7 mouse cellular contexts compared by ENCODE assay signal in genomic region chr9:108002778-108003530, GRCm38 (mm10). TPM values are rescaled to one million over a fixed set of nuclear protein-coding genes. Genes with fewer than 3 reads are reported as not detected.
DNase-seq lines count a peak whose midpoint lies in the region; ATAC-seq and TF ChIP-seq lines count a peak whose summit lies in the region.

No protein-coding gene starts in this region.

- no peak for TF ChIP-seq POLR2A in myocyte (IDR thresholded peaks at IDR 0.05; ENCODE audit: insufficient read length, low read depth)

- H3K9ac ChIP-seq in lung, embryonic 15.5 days = peak overlapping the region; percentile 98
- H3K9ac ChIP-seq in limb, embryonic 13.5 days = peak overlapping the region; percentile 93

- H3K27ac ChIP-seq in lung, embryonic 15.5 days = peak overlapping the region; percentile 91
- H3K27ac ChIP-seq in limb, embryonic 13.5 days = peak overlapping the region; percentile 90

- intact Hi-C loops in left cerebral cortex, postnatal 14 days (cut with DNase I) = no loop called here

- peaks cover 49% of the 10 kb centered on the region for H3K79me2 ChIP-seq in myocyte (ENCODE audit: control insufficient read depth, insufficient read depth)

- peaks cover 11% of the 10 kb centered on the region for H3K4me1 ChIP-seq in lung, embryonic 15.5 days
- peaks cover 24% of the 10 kb centered on the region for H3K4me1 ChIP-seq in limb, embryonic 13.5 days

- H3K36me3 ChIP-seq in lung, embryonic 15.5 days = no peaks in the 10 kb centered on the region; the same call in 1 of the 2 replicates
- no peaks in the 10 kb centered on the region for H3K36me3 ChIP-seq in limb, embryonic 13.5 days
- H3K36me3 ChIP-seq in myocyte (ENCODE audit: control insufficient read depth, insufficient read depth) = no peaks in the 10 kb centered on the region

- no peak for DNase-seq in lung, postnatal 25 days (ENCODE audit: low spot score)
- peak; percentile 44 for DNase-seq in adipocyte (ENCODE audit: low spot score)
- DNase-seq in left cerebral cortex, postnatal 14 days (ENCODE audit: low spot score in 2 of 2) = no peak

- H3ac ChIP-seq in myocyte (ENCODE audit: control insufficient read depth, insufficient read length) = peak overlapping the region; percentile 62

- H3K27me3 ChIP-seq in lung, embryonic 15.5 days = no peaks in the 10 kb centered on the region
- H3K27me3 ChIP-seq in limb, embryonic 13.5 days = no peaks in the 10 kb centered on the region
- H3K27me3 ChIP-seq in myocyte (ENCODE audit: control insufficient read depth, insufficient read depth, insufficient read length) = peaks cover 18% of the 10 kb centered on the region

- no peak; the same call in none of the 2 replicates for ATAC-seq in lung, embryonic 15.5 days (ENCODE audit: borderline replicate concordance, extremely low read depth, low FRiP score, low TSS enrichment)
- peak; percentile 18; the same call in 1 of the 2 replicates for ATAC-seq in erythroid progenitor cell, adult 5-6 weeks (replicated peaks; ENCODE audit: low FRiP score, poor library complexity, severe bottlenecking)
- ATAC-seq in limb, embryonic 13.5 days (ENCODE audit: low FRiP score, low read depth) = peak; percentile 53; the same call in 1 of the 2 replicates

- H3K4me2 ChIP-seq in lung, embryonic 15.5 days = peak overlapping the region; percentile 62
- H3K4me2 ChIP-seq in limb, embryonic 13.5 days (replicated peaks) = peak overlapping the region; percentile 88
- H3K4me2 ChIP-seq in myocyte (ENCODE audit: low read depth) = peak overlapping the region; percentile 94

- H3K4me3 ChIP-seq in lung, embryonic 15.5 days = peak overlapping the region; percentile 94
- H3K4me3 ChIP-seq in limb, embryonic 13.5 days = peak overlapping the region; percentile 95
- H3K4me3 ChIP-seq in myocyte = peak overlapping the region; percentile 45

- H3K9me3 ChIP-seq in lung, embryonic 15.5 days = no peaks in the 10 kb centered on the region
- H3K9me3 ChIP-seq in limb, embryonic 13.5 days = no peaks in the 10 kb centered on the region

- WGBS in lung, embryonic 15.5 days = under 1% methylated on average over 50 of the region's 50 CpGs
- 0% methylated on average over 50 of the region's 50 CpGs for WGBS in limb, embryonic 13.5 days

TF ChIP-seq in myocyte, 11 proteins besides CTCF, POLR2A, EP300 and RAD21:
- TF ChIP-seq CEBPB (IDR thresholded peaks at IDR 0.05; ENCODE audit: insufficient read depth, poor library complexity, severe bottlenecking) (no peak), SRF (IDR thresholded peaks at IDR 0.05; ENCODE audit: control insufficient read depth, insufficient read length, low read depth) (no peak), TCF12 (IDR thresholded peaks at IDR 0.05; ENCODE audit: insufficient read depth, poor library complexity, severe bottlenecking) (no peak), MYOG (IDR thresholded peaks at IDR 0.05; ENCODE audit: control insufficient read depth in 1 of 3, insufficient read depth in 1 of 3, insufficient read length in 2 of 3, low read depth in 2 of 3) (no peak), TCF3 (IDR thresholded peaks at IDR 0.05; ENCODE audit: insufficient read length, low read depth) (no peak), MAX (IDR thresholded peaks at IDR 0.05; ENCODE audit: low read depth) (no peak), REST (IDR thresholded peaks at IDR 0.05; ENCODE audit: insufficient read depth, insufficient read length) (no peak), E2F4 (IDR thresholded peaks at IDR 0.05; ENCODE audit: insufficient read depth) (no peak), POLR2AphosphoS2 (IDR thresholded peaks at IDR 0.05; ENCODE audit: insufficient read length, low read depth) (no peak), USF1 (IDR thresholded peaks at IDR 0.05; ENCODE audit: low read depth) (no peak), MYOD1 (IDR thresholded peaks at IDR 0.05; ENCODE audit: control insufficient read depth in 1 of 3, insufficient read length in 2 of 3, low read depth in 2 of 3) (no peak)

RNA-seq across cellular contexts. Expression of gene Ip6k1, which starts 0.7 kb away (rescaled TPM):
- polyA plus RNA-seq in lung, embryonic 15.5 days (2015; fragmentation: Nextera tagmentation; extraction: Ambion mirVana) = 49.4 and 53.7 TPM in 2 replicates
- 46.5 and 62.5 TPM in 2 replicates for total RNA-seq in erythroid progenitor cell, adult 5-6 weeks (2015; ENCODE audit: low replicate concordance)
- total RNA-seq in erythroid progenitor cell, adult 5-6 weeks (2017; ENCODE audit: low replicate concordance) = 71.1 and 159 TPM in 2 replicates
- polyA plus RNA-seq in limb, embryonic 13.5 days (2015; fragmentation: Nextera tagmentation; extraction: Ambion mirVana) = 70.1 and 72.8 TPM in 2 replicates
- polyA plus RNA-seq in myocyte (2012; fragmentation: generic; extraction: Trizol) = 34.4 TPM
- total RNA-seq in left cerebral cortex, postnatal 14 days (2021) = 100 to 1,000 TPM; 175 to 179 TPM

RNA-seq across cellular contexts. Expression of gene Gm20662, which starts 6.8 kb away (rescaled TPM):
- 0.44 and 0.72 TPM in 2 replicates for polyA plus RNA-seq in lung, embryonic 15.5 days (2015; fragmentation: Nextera tagmentation; extraction: Ambion mirVana)
- total RNA-seq in erythroid progenitor cell, adult 5-6 weeks (2015; ENCODE audit: low replicate concordance) = not detected in 2 replicates
- total RNA-seq in erythroid progenitor cell, adult 5-6 weeks (2017; ENCODE audit: low replicate concordance) = not detected in 2 replicates
- 0.68 and 1.2 TPM in 2 replicates for polyA plus RNA-seq in limb, embryonic 13.5 days (2015; fragmentation: Nextera tagmentation; extraction: Ambion mirVana)
- polyA plus RNA-seq in myocyte (2012; fragmentation: generic; extraction: Trizol) = 0.82 TPM
- 1 to 10 TPM; 2.1 to 3.2 TPM for total RNA-seq in left cerebral cortex, postnatal 14 days (2021)

RNA-seq across cellular contexts. Expression of gene Cdhr4, which starts 10.7 kb away (rescaled TPM):
- polyA plus RNA-seq in lung, embryonic 15.5 days (2015; fragmentation: Nextera tagmentation; extraction: Ambion mirVana) = 5.2 and 6.1 TPM in 2 replicates
- 14.8 TPM in 1 of 2 replicates, not detected in the other for total RNA-seq in erythroid progenitor cell, adult 5-6 weeks (2015; ENCODE audit: low replicate concordance)
- 13.3 TPM in 1 of 2 replicates, not detected in the other for total RNA-seq in erythroid progenitor cell, adult 5-6 weeks (2017; ENCODE audit: low replicate concordance)
- 18.2 and 18.6 TPM in 2 replicates for polyA plus RNA-seq in limb, embryonic 13.5 days (2015; fragmentation: Nextera tagmentation; extraction: Ambion mirVana)
- not detected for polyA plus RNA-seq in myocyte (2012; fragmentation: generic; extraction: Trizol)
- 1 to 10 TPM; 1.7 to 1.9 TPM for total RNA-seq in left cerebral cortex, postnatal 14 days (2021)

RNA-seq across cellular contexts. Expression of gene Inka1, which starts 17.3 kb away (rescaled TPM):
- polyA plus RNA-seq in lung, embryonic 15.5 days (2015; fragmentation: Nextera tagmentation; extraction: Ambion mirVana) = 68.7 and 76.6 TPM in 2 replicates
- 26.0 and 44.3 TPM in 2 replicates for total RNA-seq in erythroid progenitor cell, adult 5-6 weeks (2015; ENCODE audit: low replicate concordance)
- total RNA-seq in erythroid progenitor cell, adult 5-6 weeks (2017; ENCODE audit: low replicate concordance) = 34.4 and 43.8 TPM in 2 replicates
- polyA plus RNA-seq in limb, embryonic 13.5 days (2015; fragmentation: Nextera tagmentation; extraction: Ambion mirVana) = 121 and 131 TPM in 2 replicates
- 1.1 TPM for polyA plus RNA-seq in myocyte (2012; fragmentation: generic; extraction: Trizol)
- total RNA-seq in left cerebral cortex, postnatal 14 days (2021) = 1 to 10 TPM; 2.7 to 3.1 TPM

RNA-seq across cellular contexts. Expression of gene Gm20661, which starts 20.1 kb away (rescaled TPM):
- polyA plus RNA-seq in lung, embryonic 15.5 days (2015; fragmentation: Nextera tagmentation; extraction: Ambion mirVana) = 3.5 and 3.6 TPM in 2 replicates
- total RNA-seq in erythroid progenitor cell, adult 5-6 weeks (2015; ENCODE audit: low replicate concordance) = 1.1 TPM in 1 of 2 replicates, not detected in the other
- 0.64 and 4.2 TPM in 2 replicates for total RNA-seq in erythroid progenitor cell, adult 5-6 weeks (2017; ENCODE audit: low replicate concordance)
- 11.3 and 13.2 TPM in 2 replicates for polyA plus RNA-seq in limb, embryonic 13.5 days (2015; fragmentation: Nextera tagmentation; extraction: Ambion mirVana)
- not detected for polyA plus RNA-seq in myocyte (2012; fragmentation: generic; extraction: Trizol)
- under 1 TPM in 1 of 2 experiments, not detected in 1; 0.79 TPM for total RNA-seq in left cerebral cortex, postnatal 14 days (2021)

Comparison
In these comparisons a context has a peak if more than half of its experiments do, and no peak if none do; other contexts are left out.
1. H3K4me3 ChIP-seq: peak in every context shown above with its lines; median percentile 95 in limb, embryonic 13.5 days; 94 in lung, embryonic 15.5 days; 45 in myocyte.